Mouse (Mus musculus) liver, embryonic 14.5 days (tissue): Measurements from ENCODE around the gene Gfi1. TPM values are rescaled to one million over a fixed set of nuclear protein-coding genes. Genes with fewer than 3 reads are reported as not detected.
A peak's percentile ranks its signal among the peaks of the same experiment; 100 is the strongest.

ENCODE experiments used
- ATAC-seq: fragments of 200-750 bp; cut with Nextera tagmentation; 2 replicates; pipeline ENCODE4 v1.8.0; 2017; ENCODE audit warnings: moderate number of reproducible peaks, mild to moderate bottlenecking, moderate library complexity; ENCODE audit not compliant: insufficient read depth
- DNase-seq, 3 experiments: peaks; one replicate each; pipeline ENCODE4 v3.0.0-alpha.2; 2012 to 2013; ENCODE audit warnings: low read depth in 3 of 3, low spot score in 3 of 3
- H3K27ac ChIP-seq: fragments of 300-500 bp; sonication (generic); 2 replicates; pipeline ENCODE4 v1.5.1; 2014; ENCODE audit warnings: moderate library complexity, mild to moderate bottlenecking, control low read depth, inconsistent platforms
- H3K27me3 ChIP-seq: fragments of 300-500 bp; sonication (generic); 2 replicates; pipeline ENCODE4 v1.6.1; 2014; ENCODE audit warnings: mild to moderate bottlenecking, low read length, moderate library complexity; ENCODE audit not compliant: control insufficient read depth, insufficient read depth
- H3K36me3 ChIP-seq: fragments of 300-500 bp; sonication (generic); replicated peaks from 2 replicates; pipeline ENCODE4 v1.6.1; 2014; ENCODE audit warnings: low read depth; ENCODE audit not compliant: control insufficient read depth, insufficient read depth
- H3K4me1 ChIP-seq, 2 experiments: fragments of 200-500 bp in 1 of 2; fragments of 300-500 bp in 1 of 2; sonication (generic) in 1 of 2; replicated peaks; 2 replicates each; pipeline ENCODE4 v1.6.1; 2012 to 2014; ENCODE audit warnings: antibody characterized with exemption in 1 of 2, inconsistent platforms in 1 of 2, low read length in 1 of 2; ENCODE audit not compliant: control insufficient read depth in 2 of 2, insufficient read depth in 2 of 2
- H3K4me2 ChIP-seq: fragments of 300-500 bp; sonication (generic); 2 replicates; pipeline ENCODE4 v1.6.1; 2014; ENCODE audit warnings: low read depth, mild to moderate bottlenecking, control low read depth, moderate library complexity
- H3K4me3 ChIP-seq, 2 experiments: fragments of 200-500 bp in 1 of 2; fragments of 300-500 bp in 1 of 2; sonication (generic) in 1 of 2; 2 replicates each; pipeline ENCODE4 v1.5.1; 2012 to 2014; ENCODE audit warnings: low read depth in 2 of 2, low read length in 2 of 2, mild to moderate bottlenecking in 2 of 2, control low read depth in 1 of 2, inconsistent platforms in 1 of 2, moderate library complexity in 1 of 2; ENCODE audit not compliant: insufficient read depth in 1 of 2
- H3K9ac ChIP-seq: fragments of 300-500 bp; sonication (generic); replicated peaks from 2 replicates; pipeline ENCODE4 v1.6.1; 2014; ENCODE audit warnings: mild to moderate bottlenecking, control low read depth, moderate library complexity
- H3K9me3 ChIP-seq: fragments of 300-500 bp; sonication (generic); 2 replicates; pipeline ENCODE4 v1.6.1; 2016; ENCODE audit warnings: low read length, mixed read lengths; ENCODE audit not compliant: control insufficient read depth
- CTCF ChIP-seq: IDR thresholded peaks from 2 replicates; pipeline ENCODE4 v1.5.1; 2016; ENCODE audit warnings: antibody characterized with exemption, low read depth, control low read depth
- EP300 ChIP-seq: IDR thresholded peaks from 2 replicates; pipeline ENCODE4 v1.6.1; 2016; ENCODE audit warnings: antibody characterized with exemption, low read depth
- WGBS: fragments of 180-500 bp; shearing (Covaris S2); extraction: QIAGEN DNeasy Blood & Tissue Kit; methylation state at CpG from one replicate; pipeline ENCODE4 v1.1.7; 2014; ENCODE audit not compliant: insufficient replicate concordance; 5-methylcytosine and 5-hydroxymethylcytosine counted together
- polyA plus RNA-seq, 2 experiments: library from polyadenylated mRNA; depleted of rRNA in 1 of 2; stranded (reverse) in 1 of 2; unstranded in 1 of 2; fragments of >200 nt; fragmentation: Nextera tagmentation in 1 of 2; extraction: Ambion mirVana in 1 of 2; gene quantifications; 2 replicates each; pipeline versions ENCODE4 v1.2.1 to v1.2.3; 2012 to 2014

Gene Gfi1
- polyA plus RNA-seq, 2 experiments, result 1.7 to 2.2 TPM

DNA sequence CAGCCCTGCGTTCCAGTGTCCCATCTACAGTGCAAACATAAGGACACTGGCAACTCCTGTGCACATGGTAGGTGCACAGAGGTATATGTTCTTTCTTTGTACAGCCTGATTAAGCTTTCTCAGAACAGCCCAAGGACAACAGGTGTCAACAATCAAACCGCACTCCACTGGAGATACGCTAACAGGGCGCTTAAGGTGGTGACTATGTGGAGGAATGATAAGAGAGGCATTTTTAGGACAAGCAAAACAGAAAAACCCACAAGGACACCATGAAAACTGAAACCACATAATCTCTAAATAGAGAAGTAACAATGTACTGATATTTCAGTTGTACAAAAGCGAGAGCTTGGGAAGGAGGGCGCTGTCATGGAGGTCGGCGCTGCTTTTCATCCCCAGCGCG, 25.0 kb downstream of the Gfi1 start:
- no peak for ATAC-seq
- Histone ChIP-seq H3K9me3 (no peaks in the 10 kb centered on the region), H3K4me2 (no peak overlapping the region), H3K27me3 (no peaks in the 10 kb centered on the region), H3K27ac (no peak overlapping the region), H3K4me1 (no peaks in the 10 kb centered on the region; a peak in 1 of 4 replicates), H3K4me3 (no peak overlapping the region), H3K9ac (no peak overlapping the region), H3K36me3 (no peaks in the 10 kb centered on the region)
- no peak for DNase-seq
- TF ChIP-seq EP300, result no peak
- TF ChIP-seq CTCF, result no peak
- WGBS, result 60% methylated on average over 10 of the region's 10 CpGs

- H3K27ac ChIP-seq, result no peak overlapping the region
- TF ChIP-seq CTCF (no peak), EP300 (no peak)
- H3K4me3 ChIP-seq, result no peak overlapping the region
- no peaks in the 10 kb centered on the region for H3K27me3 ChIP-seq
- H3K4me2 ChIP-seq, result no peak overlapping the region
- H3K4me1 ChIP-seq, result no peaks in the 10 kb centered on the region
- ATAC-seq, result no peak
- no peak for DNase-seq
- WGBS, result 11% methylated on average over 8 of the region's 8 CpGs
- no peaks in the 10 kb centered on the region for H3K36me3 ChIP-seq
- H3K9ac ChIP-seq, result no peak overlapping the region
- no peaks in the 10 kb centered on the region for H3K9me3 ChIP-seq
These were observed 26.9 kb downstream of the Gfi1 start for GRCm38 (mm10) chr5:107698888-107699287.

DNA sequence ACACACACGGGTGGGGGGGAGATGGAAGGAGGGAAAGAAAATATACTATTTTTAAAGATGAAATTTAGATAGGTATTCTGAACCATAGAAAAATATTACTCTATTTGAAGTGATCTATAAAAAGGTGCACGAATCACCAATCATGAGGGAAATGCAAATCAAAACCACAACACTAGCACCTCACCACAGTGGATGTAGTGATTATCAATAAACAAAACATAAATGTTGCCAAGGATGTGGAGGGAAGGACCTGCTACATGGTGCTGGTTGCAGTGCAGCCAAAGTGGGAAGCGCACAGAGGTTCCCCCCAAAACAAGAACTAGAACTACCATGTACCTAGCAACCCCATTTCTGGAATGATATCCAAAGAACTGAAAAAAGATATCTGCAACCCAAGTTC, 30.8 kb downstream of the Gfi1 start:
- ATAC-seq (no peak), DNase-seq (no peak)
- TF ChIP-seq EP300, result no peak
- no peak for TF ChIP-seq CTCF
- no peak overlapping the region for H3K4me3 ChIP-seq
- no peaks in the 10 kb centered on the region for H3K36me3 ChIP-seq
- no peak overlapping the region for H3K27ac ChIP-seq
- WGBS, result 70% methylated on average over 2 of the region's 3 CpGs
- H3K27me3 ChIP-seq, result no peaks in the 10 kb centered on the region
- no peak overlapping the region for H3K4me2 ChIP-seq
- H3K9ac ChIP-seq, result no peak overlapping the region
- no peaks in the 10 kb centered on the region for H3K9me3 ChIP-seq
- no peaks in the 10 kb centered on the region for H3K4me1 ChIP-seq

DNA sequence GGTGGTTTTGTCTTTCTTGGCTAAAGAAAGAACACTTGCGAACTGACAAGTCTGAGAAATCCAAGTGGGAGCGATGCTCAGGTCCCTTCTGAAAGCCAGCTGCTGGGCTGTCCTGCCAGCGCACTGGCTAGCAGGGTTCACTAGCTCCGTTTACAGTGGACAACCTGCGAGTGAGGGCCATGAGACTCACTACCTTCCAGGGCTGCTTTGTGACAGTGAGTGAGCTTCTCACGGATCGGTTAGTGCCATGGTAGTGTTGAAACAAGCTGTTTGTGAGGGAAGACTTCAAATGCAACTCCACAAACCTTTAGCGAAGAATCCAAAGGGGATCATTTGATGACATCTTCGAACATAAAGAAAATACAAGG, 37.4 kb downstream of the Gfi1 start:
- peaks cover 13% of the 10 kb centered on the region for H3K27me3 ChIP-seq
- peak overlapping the region; percentile 62 for H3K4me2 ChIP-seq
- WGBS, result 38% methylated on average over 9 of the region's 9 CpGs

GRCm38 (mm10) chr5:107687592-107688498, 38.0 kb downstream of the Gfi1 start:
- Histone ChIP-seq H3K9ac (0 out of 2 replicates have a peak overlapping the region, but pooled peaks have one; percentile 0), H3K9me3 (no peaks in the 10 kb centered on the region), H3K27ac (no peak overlapping the region), H3K36me3 (no peaks in the 10 kb centered on the region), H3K27me3 (peaks cover 13% of the 10 kb centered on the region), H3K4me2 (peak overlapping the region; percentile 62), H3K4me3 (peak overlapping the region; percentile 42 to 49), H3K4me1 (peaks cover 0 to 6% of the 10 kb centered on the region in 2 experiments; a peak in 1 of 4 replicates)
- TF ChIP-seq CTCF (no peak), EP300 (no peak)
- peak; percentile 72 for ATAC-seq
- 15% methylated on average over 45 of the region's 46 CpGs for WGBS
- DNase-seq, result peak; percentile 36 to 40 (median 37)

More for the DNA sequence above, 37.4 kb downstream of the Gfi1 start:
- Histone ChIP-seq H3K27ac (no peak overlapping the region), H3K36me3 (no peaks in the 10 kb centered on the region), H3K4me3 (peak overlapping the region; percentile 42 to 49; a peak in 3 of 4 replicates), H3K9ac (no peak overlapping the region), H3K4me1 (peaks cover 0 to 6% of the 10 kb centered on the region in 2 experiments; a peak in 1 of 4 replicates), H3K9me3 (no peaks in the 10 kb centered on the region)
- no peak for TF ChIP-seq CTCF
- TF ChIP-seq EP300, result no peak
- DNase-seq (no peak), ATAC-seq (no peak)
